Mouse (Mus musculus) MEL (cell line): ENCODE measurements around the gene Arrb1. TPM values are rescaled to one million over a fixed set of nuclear protein-coding genes. Genes with fewer than 3 reads are reported as not detected.

Source experiments
- DNase-seq: peaks from one replicate; pipeline ENCODE4 v3.0.0; 2011; ENCODE audit warnings: low read depth, low spot score
- H3K27ac ChIP-seq: 2 replicates; pipeline ENCODE4 v1.5.1; 2012; ENCODE audit warnings: low read depth, mild to moderate bottlenecking, control low read depth, low read length, moderate library complexity; ENCODE audit not compliant: control insufficient read depth
- H3K27me3 ChIP-seq, 2 experiments: fragments of 150-350 bp in 1 of 2; sonication (generic) in 1 of 2; 2 replicates each; pipeline ENCODE4 v1.6.1; 2012; ENCODE audit warnings: low read length in 2 of 2, mild to moderate bottlenecking in 2 of 2, improper control_type of control experiment in 1 of 2, moderate library complexity in 1 of 2; ENCODE audit not compliant: insufficient read depth in 2 of 2, control insufficient read depth in 1 of 2
- H3K36me3 ChIP-seq, 2 experiments: 2 replicates each; pipeline ENCODE4 v1.6.1; 2012 to 2014; ENCODE audit warnings: low read length in 2 of 2, improper control_type of control experiment in 1 of 2, inconsistent platforms in 1 of 2, mild to moderate bottlenecking in 1 of 2; ENCODE audit not compliant: insufficient read depth in 2 of 2, control insufficient read depth in 1 of 2
- H3K4me1 ChIP-seq, 2 experiments: fragments of 150-350 bp in 1 of 2; sonication (generic) in 1 of 2; 2 replicates each; pipeline ENCODE4 v1.6.1; 2012; ENCODE audit warnings: low read length in 2 of 2, improper control_type of control experiment in 1 of 2, mild to moderate bottlenecking in 1 of 2; ENCODE audit not compliant: insufficient read depth in 2 of 2, control insufficient read depth in 1 of 2
- H3K4me3 ChIP-seq, 2 experiments: fragments of 150-350 bp in 1 of 2; sonication (generic) in 1 of 2; 2 replicates each; pipeline ENCODE4 v1.5.1; 2012; ENCODE audit warnings: low read depth in 2 of 2, low read length in 2 of 2, mild to moderate bottlenecking in 2 of 2, moderate library complexity in 2 of 2, control low read depth in 1 of 2, improper control_type of control experiment in 1 of 2; ENCODE audit not compliant: control insufficient read depth in 1 of 2, insufficient read depth in 1 of 2
- H3K79me2 ChIP-seq: 2 replicates; pipeline ENCODE4 v1.6.1; 2012; ENCODE audit warnings: mild to moderate bottlenecking, low read length, moderate library complexity; ENCODE audit not compliant: control insufficient read depth, poor library complexity, insufficient read depth
- H3K9ac ChIP-seq: 2 replicates; pipeline ENCODE4 v1.6.1; 2012; ENCODE audit warnings: low read depth, mild to moderate bottlenecking, control low read depth, low read length, moderate library complexity; ENCODE audit not compliant: control insufficient read depth, poor library complexity, severe bottlenecking
- H3K9me3 ChIP-seq: fragments of 150-350 bp; sonication (generic); replicated peaks from 2 replicates; pipeline ENCODE4 v1.6.1; 2012; ENCODE audit warnings: mild to moderate bottlenecking, low read length, improper control_type of control experiment, moderate library complexity; ENCODE audit not compliant: insufficient read depth
- CTCF ChIP-seq, 3 experiments: IDR thresholded peaks in 2 of 3; conservative IDR thresholded peaks in 1 of 3; 2 replicates each; pipeline ENCODE4 v1.5.1; 2011 to 2012; ENCODE audit warnings: low read length in 3 of 3, low read depth in 2 of 3, mild to moderate bottlenecking in 2 of 3, improper control_type of control experiment in 1 of 3, inconsistent platforms in 1 of 3, mixed read lengths in 1 of 3, moderate library complexity in 1 of 3; ENCODE audit not compliant: control insufficient read depth in 1 of 3, insufficient read depth in 1 of 3, poor library complexity in 1 of 3, severe bottlenecking in 1 of 3
- ELF1 ChIP-seq: IDR thresholded peaks from 2 replicates; pipeline ENCODE4 v1.6.1; 2014; ENCODE audit warnings: low read depth, mild to moderate bottlenecking, inconsistent platforms, low read length, improper control_type of control experiment, moderate library complexity
- EP300 ChIP-seq, 2 experiments: IDR thresholded peaks; 2 replicates each; pipeline ENCODE4 v1.6.1; 2011; ENCODE audit warnings: improper control_type of control experiment in 2 of 2, low read length in 2 of 2, low read depth in 1 of 2, mild to moderate bottlenecking in 1 of 2
- KAT2A ChIP-seq: conservative IDR thresholded peaks from 2 replicates; pipeline ENCODE4 v1.6.1; 2012; ENCODE audit warnings: low read depth, low read length, improper control_type of control experiment, inconsistent platforms
- MYC ChIP-seq: IDR thresholded peaks from 2 replicates; pipeline ENCODE4 v1.6.1; 2011; ENCODE audit warnings: low read depth, mild to moderate bottlenecking, low read length, improper control_type of control experiment, moderate library complexity
- POLR2A ChIP-seq, 2 experiments: IDR thresholded peaks; 2 replicates each; pipeline ENCODE4 v1.6.1; 2011 to 2012; ENCODE audit warnings: low read length in 2 of 2, mild to moderate bottlenecking in 2 of 2, control low read depth in 1 of 2, improper control_type of control experiment in 1 of 2, low read depth in 1 of 2, moderate library complexity in 1 of 2; ENCODE audit not compliant: control insufficient read depth in 1 of 2, insufficient read depth in 1 of 2, poor library complexity in 1 of 2
- TAL1 ChIP-seq: IDR thresholded peaks from 2 replicates; pipeline ENCODE4 v1.6.1; 2012; ENCODE audit warnings: mild to moderate bottlenecking, inconsistent platforms, low read length, moderate library complexity, mixed read lengths
- TBP ChIP-seq: IDR thresholded peaks from 2 replicates; pipeline ENCODE4 v1.8.0; 2011; ENCODE audit warnings: low read depth, low read length, improper control_type of control experiment
- TCF12 ChIP-seq: IDR thresholded peaks from 2 replicates; pipeline ENCODE4 v1.6.1; 2014; ENCODE audit warnings: low read depth, mild to moderate bottlenecking, inconsistent platforms, low read length, improper control_type of control experiment, moderate library complexity
- ZNF384 ChIP-seq: IDR thresholded peaks from 2 replicates; pipeline ENCODE4 v1.6.1; 2012; ENCODE audit warnings: low read depth, mild to moderate bottlenecking, inconsistent platforms, low read length, improper control_type of control experiment
- polyA plus RNA-seq, 2 experiments: library from polyadenylated mRNA; stranded (reverse) in 1 of 2; unstranded in 1 of 2; fragments of >175 nt in 1 of 2; fragments of >200 nt in 1 of 2; gene quantifications; 2 replicates each; pipeline versions ENCODE4 v1.2.1 to v1.2.4; 2012; ENCODE audit warnings: low replicate concordance in 2 of 2, low read depth in 1 of 2; ENCODE audit not compliant: insufficient read length in 2 of 2, insufficient read depth in 1 of 2, missing spikeins in 1 of 2
- total RNA-seq: library from RNA; depleted of rRNA; stranded (reverse); fragments of 300-350 nt; gene quantifications from 2 replicates; pipeline ENCODE4 v1.2.3, GENCODE M21; 2012

Gene Arrb1
- total and polyA plus RNA-seq, 3 experiments, result 27.0 to 67.7 (median 62.7) TPM

DNA sequence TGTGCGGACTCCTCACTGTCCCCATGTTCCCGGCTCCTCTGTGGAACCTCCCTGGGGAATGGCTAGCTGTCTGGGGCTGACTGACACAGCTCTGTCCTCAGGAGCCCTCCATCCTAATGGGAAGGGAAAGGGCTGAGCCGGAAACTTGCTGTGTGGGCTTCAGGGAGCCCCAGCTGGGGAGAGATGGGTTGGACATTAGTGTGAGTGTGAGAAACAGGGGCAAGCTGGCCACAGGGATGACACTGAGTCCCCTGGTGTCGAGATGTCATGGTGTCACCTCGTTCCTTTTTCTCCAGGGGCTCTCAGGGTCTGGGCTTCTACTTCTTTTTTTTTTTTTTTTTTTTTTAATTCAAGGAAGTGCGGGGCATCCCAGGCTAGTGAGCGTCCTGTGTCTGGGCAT is 47.0 kb downstream of the Arrb1 start:
- Histone ChIP-seq H3K27me3 (no peaks in the 10 kb centered on the region), H3K9ac (no peak overlapping the region), H3K4me1 (no peaks in the 10 kb centered on the region), H3K79me2 (no peaks in the 10 kb centered on the region), H3K4me3 (no peak overlapping the region), H3K27ac (no peak overlapping the region), H3K9me3 (no peaks in the 10 kb centered on the region), H3K36me3 (peaks cover 0 to 3% of the 10 kb centered on the region in 2 experiments; a peak in 2 of 4 replicates)
- DNase-seq, result no peak
- TF ChIP-seq ZNF384 (peak; percentile 47; the same call in 1 of the 2 replicates), ELF1 (no peak), CTCF (IDR thresholded peaks at IDR 0.05 in 2 of 3, conservative IDR thresholded peaks at IDR 0.05 in 1 of 3; ENCODE audit: control insufficient read depth in 1 of 3, insufficient read depth in 1 of 3, low read depth in 2 of 3, low read length in 3 of 3, poor library complexity in 1 of 3, severe bottlenecking in 1 of 3) (no peak)

DNA sequence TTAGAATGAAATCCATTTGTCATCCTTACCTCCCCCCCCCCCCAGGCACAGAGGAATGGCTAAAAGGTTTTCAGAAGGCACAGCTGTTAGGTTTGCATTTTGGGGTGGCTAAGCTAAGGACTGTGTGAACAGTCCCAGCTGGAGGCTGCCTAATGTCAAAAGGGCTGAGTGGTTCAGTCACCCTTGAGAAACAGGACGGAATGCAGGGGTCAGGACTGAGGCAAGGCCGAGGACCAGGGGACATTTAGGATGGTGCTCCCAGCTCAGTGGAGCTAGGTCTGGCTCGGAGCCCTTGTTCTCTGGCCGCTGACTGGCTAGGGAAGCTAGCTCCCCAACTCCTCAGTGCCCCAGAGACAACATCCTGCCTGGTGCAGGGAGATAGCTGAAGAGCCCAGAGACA is 47.6 kb downstream of the Arrb1 start:
- Histone ChIP-seq H3K36me3 (peaks cover 0 to 3% of the 10 kb centered on the region in 2 experiments; a peak in 1 of 4 replicates), H3K27ac (no peak overlapping the region), H3K4me3 (no peak overlapping the region)

DNA sequence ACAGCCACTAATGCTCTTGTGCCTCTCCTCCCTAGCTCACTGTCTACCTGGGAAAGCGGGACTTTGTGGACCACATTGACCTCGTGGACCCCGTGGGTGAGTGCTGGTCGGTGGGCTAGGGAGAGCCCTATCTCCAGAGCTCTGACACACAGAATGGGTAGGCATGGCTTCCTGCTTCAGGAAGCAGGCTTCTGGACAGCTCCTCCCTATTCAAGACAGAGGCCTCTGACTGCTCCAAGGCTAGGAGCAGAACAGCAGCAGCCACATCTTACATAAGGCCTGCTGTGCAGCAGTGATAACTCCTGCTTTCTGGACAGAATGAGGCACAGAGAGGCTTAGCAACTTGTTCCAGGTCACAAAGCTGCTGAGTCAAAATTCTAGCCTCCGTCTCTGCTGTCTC is 48.4 kb downstream of the Arrb1 start:
- no peak overlapping the region for H3K9ac ChIP-seq
- H3K9me3 ChIP-seq, result no peaks in the 10 kb centered on the region
- no peaks in the 10 kb centered on the region for H3K4me1 ChIP-seq
- H3K4me3 ChIP-seq, result no peak overlapping the region
- H3K27ac ChIP-seq, result no peak overlapping the region
- H3K36me3 ChIP-seq, result peaks cover 0 to 3% of the 10 kb centered on the region in 2 experiments; a peak in 1 of 4 replicates
- TF ChIP-seq EP300 (IDR thresholded peaks at IDR 0.05; ENCODE audit: low read depth in 1 of 2, low read length in 2 of 2), result no peak
- TF ChIP-seq CTCF (IDR thresholded peaks at IDR 0.05 in 2 of 3, conservative IDR thresholded peaks at IDR 0.05 in 1 of 3; ENCODE audit: control insufficient read depth in 1 of 3, insufficient read depth in 1 of 3, low read depth in 2 of 3, low read length in 3 of 3, poor library complexity in 1 of 3, severe bottlenecking in 1 of 3), result no peak
- TF ChIP-seq KAT2A, result no peak
- no peak for TF ChIP-seq TBP
- no peak for TF ChIP-seq POLR2A (IDR thresholded peaks at IDR 0.05; ENCODE audit: control insufficient read depth in 1 of 2, insufficient read depth in 1 of 2, low read depth in 1 of 2, low read length in 2 of 2, poor library complexity in 1 of 2)
- no peak for TF ChIP-seq TAL1
- DNase-seq, result no peak
- no peaks in the 10 kb centered on the region for H3K79me2 ChIP-seq
- H3K27me3 ChIP-seq, result no peaks in the 10 kb centered on the region

More for the DNA sequence above, 47.6 kb downstream of the Arrb1 start:
- H3K9ac ChIP-seq, result no peak overlapping the region
- no peaks in the 10 kb centered on the region for H3K9me3 ChIP-seq
- H3K27me3 ChIP-seq, result no peaks in the 10 kb centered on the region
- H3K4me1 ChIP-seq, result no peaks in the 10 kb centered on the region
- TF ChIP-seq ZNF384, result no peak
- TF ChIP-seq MYC, result no peak
- no peak for TF ChIP-seq TCF12
- no peak for DNase-seq
- H3K79me2 ChIP-seq, result no peaks in the 10 kb centered on the region
